Mouse (Mus musculus) heart, embryonic 15.5 days (tissue): Measurements from ENCODE around the gene Gpr62. TPM values are rescaled to one million over a fixed set of nuclear protein-coding genes. Genes with fewer than 3 reads are reported as not detected.

Source experiments
- ATAC-seq: fragments of 200-750 bp; cut with Nextera tagmentation; replicated peaks from 2 replicates; pipeline ENCODE4 v1.8.0; 2017; ENCODE audit warnings: low read depth, moderate TSS enrichment; ENCODE audit not compliant: insufficient number of reproducible peaks, insufficient read depth, low FRiP score
- H3K27ac ChIP-seq: fragments of 300-500 bp; sonication (generic); 2 replicates; pipeline ENCODE4 v1.5.1; 2015; ENCODE audit warnings: mild to moderate bottlenecking, inconsistent platforms
- H3K27me3 ChIP-seq: fragments of 300-500 bp; sonication (generic); 2 replicates; pipeline ENCODE4 v1.6.1; 2015; ENCODE audit warnings: inconsistent platforms
- H3K36me3 ChIP-seq: fragments of 300-500 bp; sonication (generic); 2 replicates; pipeline ENCODE4 v1.6.1; 2015; ENCODE audit warnings: mild to moderate bottlenecking, inconsistent platforms
- H3K4me1 ChIP-seq: fragments of 300-500 bp; sonication (generic); replicated peaks from 2 replicates; pipeline ENCODE4 v1.6.1; 2015; ENCODE audit warnings: inconsistent platforms
- H3K4me2 ChIP-seq: fragments of 300-500 bp; sonication (generic); 2 replicates; pipeline ENCODE4 v1.6.1; 2015; ENCODE audit warnings: inconsistent platforms, mild to moderate bottlenecking, moderate library complexity
- H3K4me3 ChIP-seq: fragments of 300-500 bp; sonication (generic); 2 replicates; pipeline ENCODE4 v1.5.1; 2015; ENCODE audit warnings: mild to moderate bottlenecking, inconsistent platforms
- H3K9ac ChIP-seq: fragments of 300-500 bp; sonication (generic); 2 replicates; pipeline ENCODE4 v1.6.1; 2015; ENCODE audit warnings: mild to moderate bottlenecking, inconsistent platforms
- H3K9me3 ChIP-seq: fragments of 300-500 bp; sonication (generic); replicated peaks from 2 replicates; pipeline ENCODE4 v1.6.1; 2016; ENCODE audit warnings: inconsistent platforms
- WGBS: fragments of 180-500 bp; shearing (Covaris S2); methylation state at CpG from one replicate; pipeline ENCODE4 v1.1.7; 2015; ENCODE audit warnings: mixed read lengths; 5-methylcytosine and 5-hydroxymethylcytosine counted together
- polyA plus RNA-seq: library from polyadenylated mRNA; unstranded; fragments of >200 nt; fragmentation: Nextera tagmentation; extraction: Ambion mirVana; gene quantifications from 2 replicates; pipeline ENCODE4 v1.2.1, GENCODE M21; 2015

Gene Gpr62
- polyA plus RNA-seq, 1 experiment from 2014 or later, result 0.10 TPM

DNA sequence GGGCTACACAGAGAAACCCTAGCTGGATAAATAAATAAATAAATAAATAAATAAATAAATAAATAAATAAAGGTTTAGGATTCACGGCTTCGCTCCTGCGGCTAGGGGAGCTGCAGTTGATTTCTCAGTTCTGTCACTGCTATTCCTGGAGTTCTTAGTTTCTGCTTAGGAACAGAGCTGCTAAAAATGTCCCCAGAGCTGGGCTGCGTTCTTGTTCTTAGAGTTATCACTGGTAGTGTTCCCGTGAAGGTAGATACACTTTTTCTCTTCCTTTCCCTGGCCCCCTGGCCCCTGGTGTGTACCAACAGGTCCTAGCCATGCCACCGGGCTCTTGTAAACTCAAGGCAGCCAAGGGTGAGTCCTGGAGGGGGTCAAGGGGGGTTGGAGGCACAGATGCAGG lies 48.9 kb downstream of the Gpr62 start:
- H3K4me3 ChIP-seq, result no peak overlapping the region
- no peaks in the 10 kb centered on the region for H3K9me3 ChIP-seq
- 0 out of 2 replicates have a peak overlapping the region, but pooled peaks have one; percentile 14 for H3K9ac ChIP-seq
- H3K4me2 ChIP-seq, result 0 out of 2 replicates have a peak overlapping the region, but pooled peaks have one; percentile 17
- ATAC-seq, result no peak
- peak overlapping the region; percentile 52; the same call in 1 of the 2 replicates for H3K27ac ChIP-seq
- H3K36me3 ChIP-seq, result no peaks in the 10 kb centered on the region
- 54% methylated on average over 6 of the region's 6 CpGs for WGBS
- H3K27me3 ChIP-seq, result peaks cover 10% of the 10 kb centered on the region
- H3K4me1 ChIP-seq, result peaks cover 44% of the 10 kb centered on the region

Other genes starting within 250 kb of the Gpr62 start
- gene Tlr9, start 243.3 kb downstream of the Gpr62 start, polyA plus RNA-seq, result 0.04 and 0.08 TPM in 2 replicates
- gene Alas1, start 217.3 kb downstream of the Gpr62 start, polyA plus RNA-seq, result 168 and 187 TPM in 2 replicates
- 23.7 and 26.8 TPM in 2 replicates for gene Poc1a, start 184.9 kb downstream of the Gpr62 start, polyA plus RNA-seq
- gene Dusp7, start 97.3 kb downstream of the Gpr62 start, polyA plus RNA-seq, result 8.9 and 13.8 TPM in 2 replicates
- gene Rpl29, start 36.5 kb downstream of the Gpr62 start, polyA plus RNA-seq, result 532 and 533 TPM in 2 replicates
- gene Acy1, start 27.6 kb downstream of the Gpr62 start, polyA plus RNA-seq, result 25.1 and 28.6 TPM in 2 replicates
- 7.0 and 11.0 TPM in 2 replicates for gene Abhd14b, start 18.5 kb downstream of the Gpr62 start, polyA plus RNA-seq
- 50.5 and 54.2 TPM in 2 replicates for gene Abhd14a, start 18.3 kb downstream of the Gpr62 start, polyA plus RNA-seq
- gene Pcbp4, start 12.6 kb downstream of the Gpr62 start, polyA plus RNA-seq, result 61.8 and 73.2 TPM in 2 replicates
- gene Rrp9, start 10.0 kb upstream of the Gpr62 start, polyA plus RNA-seq, result 24.9 and 34.2 TPM in 2 replicates
- gene Parp3, start 11.0 kb upstream of the Gpr62 start, polyA plus RNA-seq, result 1.9 and 4.7 TPM in 2 replicates
- gene Iqcf1, start 34.0 kb upstream of the Gpr62 start, polyA plus RNA-seq, result not detected in 2 replicates
- not detected in 2 replicates for gene Iqcf5, start 48.6 kb upstream of the Gpr62 start, polyA plus RNA-seq
- gene Iqcf3, start 95.7 kb upstream of the Gpr62 start, polyA plus RNA-seq, result not detected in 2 replicates
- not detected in 2 replicates for gene Iqcf4, start 105.1 kb upstream of the Gpr62 start, polyA plus RNA-seq
- not detected in 2 replicates for gene Iqcf6, start 160.6 kb upstream of the Gpr62 start, polyA plus RNA-seq
- gene Grm2, start 190.1 kb upstream of the Gpr62 start, polyA plus RNA-seq, result not detected in 2 replicates
- gene Tex264, start 220.0 kb upstream of the Gpr62 start, polyA plus RNA-seq, result 40.1 and 48.8 TPM in 2 replicates